Mouse (Mus musculus) lung, embryonic 14.5 days (tissue): Measurements from ENCODE around the gene Ahcyl2. TPM values are rescaled to one million over a fixed set of nuclear protein-coding genes. Genes with fewer than 3 reads are reported as not detected.

Source experiments
- ATAC-seq: fragments of 200-750 bp; cut with Nextera tagmentation; 2 replicates; pipeline ENCODE4 v1.8.0; 2017; ENCODE audit warnings: mild to moderate bottlenecking, moderate TSS enrichment, moderate library complexity; ENCODE audit not compliant: insufficient read depth
- DNase-seq: peaks from one replicate; pipeline ENCODE4 v3.0.0-alpha.2; 2015
- H3K27ac ChIP-seq: fragments of 300-500 bp; sonication (generic); 2 replicates; pipeline ENCODE4 v1.5.1; 2014; ENCODE audit warnings: low read depth, mild to moderate bottlenecking, moderate library complexity
- H3K27me3 ChIP-seq: fragments of 300-500 bp; sonication (generic); 2 replicates; pipeline ENCODE4 v1.6.1; 2014; ENCODE audit warnings: low read length, control low read depth; ENCODE audit not compliant: insufficient read depth
- H3K36me3 ChIP-seq: fragments of 300-500 bp; sonication (generic); 2 replicates; pipeline ENCODE4 v1.6.1; 2014; ENCODE audit warnings: control low read depth; ENCODE audit not compliant: insufficient read depth
- H3K4me1 ChIP-seq: fragments of 300-500 bp; sonication (generic); 2 replicates; pipeline ENCODE4 v1.6.1; 2014; ENCODE audit warnings: antibody characterized with exemption, control low read depth; ENCODE audit not compliant: insufficient read depth
- H3K4me2 ChIP-seq: fragments of 300-500 bp; sonication (generic); 2 replicates; pipeline ENCODE4 v1.6.1; 2014; ENCODE audit warnings: mild to moderate bottlenecking
- H3K4me3 ChIP-seq: fragments of 300-500 bp; sonication (generic); 2 replicates; pipeline ENCODE4 v1.5.1; 2014; ENCODE audit warnings: low read depth, low read length
- H3K9ac ChIP-seq: fragments of 300-500 bp; sonication (generic); 2 replicates; pipeline ENCODE4 v1.6.1; 2014
- H3K9me3 ChIP-seq: fragments of 300-500 bp; sonication (generic); 2 replicates; pipeline ENCODE4 v1.6.1; 2016; ENCODE audit warnings: low read depth, low read length, control low read depth
- CTCF ChIP-seq: IDR thresholded peaks from 2 replicates; pipeline ENCODE4 v1.5.1; 2016; ENCODE audit warnings: antibody characterized with exemption, low read depth
- WGBS: fragments of 180-500 bp; shearing (Covaris S2); extraction: QIAGEN DNeasy Blood & Tissue Kit; methylation state at CpG from one replicate; pipeline ENCODE4 v1.1.7; 2014; 5-methylcytosine and 5-hydroxymethylcytosine counted together
- polyA plus RNA-seq: library from polyadenylated mRNA; unstranded; fragments of >200 nt; fragmentation: Nextera tagmentation; extraction: Ambion mirVana; gene quantifications from 2 replicates; pipeline ENCODE4 v1.2.1, GENCODE M21; 2014

Ahcyl2 gene
- polyA plus RNA-seq, 1 experiment from 2014 or later: 12.4 TPM

- TF ChIP-seq CTCF: no peak
- H3K9ac ChIP-seq: no peak overlapping the region
- no peak overlapping the region for H3K4me2 ChIP-seq
- H3K27me3 ChIP-seq: no peaks in the 10 kb centered on the region
- no peaks in the 10 kb centered on the region for H3K9me3 ChIP-seq
- no peaks in the 10 kb centered on the region for H3K36me3 ChIP-seq
- no peaks in the 10 kb centered on the region for H3K4me1 ChIP-seq
- H3K27ac ChIP-seq: no peak overlapping the region
- DNase-seq (no peak), ATAC-seq (no peak)
- H3K4me3 ChIP-seq: no peak overlapping the region
- 53% methylated on average over 2 of the region's 2 CpGs for WGBS
These were observed 105.8 kb downstream of the Ahcyl2 start for GRCm38 (mm10) chr6:29873654-29874053.

GRCm38 (mm10) chr6:29875576-29875975 is 107.8 kb downstream of the Ahcyl2 start:
- no peak for TF ChIP-seq CTCF
- no peak overlapping the region for H3K27ac ChIP-seq
- H3K9me3 ChIP-seq: no peaks in the 10 kb centered on the region
- H3K4me2 ChIP-seq: no peak overlapping the region
- no peak for DNase-seq
- no peaks in the 10 kb centered on the region for H3K4me1 ChIP-seq
- no peak for ATAC-seq
- WGBS: 77% methylated on average over 5 of the region's 5 CpGs
- no peak overlapping the region for H3K4me3 ChIP-seq
- 0 out of 2 replicates have a peak, but pooled peaks cover 3% of the 10 kb centered on the region for H3K36me3 ChIP-seq
- no peaks in the 10 kb centered on the region for H3K27me3 ChIP-seq
- no peak overlapping the region for H3K9ac ChIP-seq

GRCm38 (mm10) chr6:29876782-29877181 is 109.0 kb downstream of the Ahcyl2 start:
- no peak overlapping the region for H3K9ac ChIP-seq
- TF ChIP-seq CTCF: no peak
- H3K9me3 ChIP-seq: no peaks in the 10 kb centered on the region
- no peak overlapping the region for H3K4me2 ChIP-seq
- H3K27me3 ChIP-seq: no peaks in the 10 kb centered on the region
- 71% methylated on average over 4 of the region's 4 CpGs for WGBS
- H3K4me3 ChIP-seq: no peak overlapping the region
- no peaks in the 10 kb centered on the region for H3K4me1 ChIP-seq
- no peak overlapping the region for H3K27ac ChIP-seq
- ATAC-seq: no peak
- DNase-seq: no peak
- H3K36me3 ChIP-seq: 0 out of 2 replicates have a peak, but pooled peaks cover 3% of the 10 kb centered on the region

GRCm38 (mm10) chr6:29879579-29879978 is 111.8 kb downstream of the Ahcyl2 start:
- Histone ChIP-seq H3K9ac (no peak overlapping the region), H3K9me3 (no peaks in the 10 kb centered on the region), H3K4me3 (no peak overlapping the region), H3K27me3 (no peaks in the 10 kb centered on the region), H3K4me1 (no peaks in the 10 kb centered on the region), H3K36me3 (0 out of 2 replicates have a peak, but pooled peaks cover 3% of the 10 kb centered on the region), H3K4me2 (no peak overlapping the region), H3K27ac (no peak overlapping the region)
- TF ChIP-seq CTCF: no peak
- DNase-seq (no peak), ATAC-seq (no peak)

GRCm38 (mm10) chr6:29880796-29881195 is 113.0 kb downstream of the Ahcyl2 start:
- DNase-seq: no peak
- Histone ChIP-seq H3K4me2 (no peak overlapping the region), H3K4me1 (no peaks in the 10 kb centered on the region), H3K9me3 (no peaks in the 10 kb centered on the region), H3K4me3 (no peak overlapping the region), H3K36me3 (0 out of 2 replicates have a peak, but pooled peaks cover 3% of the 10 kb centered on the region), H3K9ac (no peak overlapping the region), H3K27ac (no peak overlapping the region), H3K27me3 (no peaks in the 10 kb centered on the region)
- 89% methylated on average over 3 of the region's 3 CpGs for WGBS
- no peak for ATAC-seq
- TF ChIP-seq CTCF: no peak

- peaks cover 9% of the 10 kb centered on the region; the same call in 1 of the 2 replicates for H3K36me3 ChIP-seq
- H3K9me3 ChIP-seq: no peaks in the 10 kb centered on the region
- H3K27ac ChIP-seq: no peak overlapping the region; the same call in 1 of the 2 replicates
- H3K9ac ChIP-seq: no peak overlapping the region
- no peak for ATAC-seq
- TF ChIP-seq CTCF: no peak
- no peak overlapping the region for H3K4me3 ChIP-seq
- no peak overlapping the region for H3K4me2 ChIP-seq
- H3K27me3 ChIP-seq: no peaks in the 10 kb centered on the region
- DNase-seq: no peak
- no peaks in the 10 kb centered on the region for H3K4me1 ChIP-seq
- WGBS: 80% methylated on average over 2 of the region's 2 CpGs
These were observed 114.1 kb downstream of the Ahcyl2 start for GRCm38 (mm10) chr6:29881936-29882335.

- H3K4me1 ChIP-seq: no peaks in the 10 kb centered on the region
- ATAC-seq: no peak
- H3K36me3 ChIP-seq: peaks cover 9% of the 10 kb centered on the region; the same call in 1 of the 2 replicates
- H3K4me2 ChIP-seq: no peak overlapping the region
- H3K4me3 ChIP-seq: no peak overlapping the region
- no peak overlapping the region for H3K9ac ChIP-seq
- no peaks in the 10 kb centered on the region for H3K9me3 ChIP-seq
- H3K27me3 ChIP-seq: no peaks in the 10 kb centered on the region
- H3K27ac ChIP-seq: no peak overlapping the region
- no peak for DNase-seq
- 74% methylated on average over 6 of the region's 6 CpGs for WGBS
- TF ChIP-seq CTCF: no peak
These were observed 115.1 kb downstream of the Ahcyl2 start for GRCm38 (mm10) chr6:29882870-29883269.

- WGBS: 55% methylated on average over 11 of the region's 11 CpGs
- no peak for ATAC-seq
These were observed 123.3 kb downstream of the Ahcyl2 start for GRCm38 (mm10) chr6:29891151-29891550.

More at GRCm38 (mm10) chr6:29891151-29891550, 123.3 kb downstream of the Ahcyl2 start:
- no peak for TF ChIP-seq CTCF
- H3K9ac ChIP-seq: no peak overlapping the region
- peak; percentile 4 for DNase-seq
- no peak overlapping the region for H3K4me2 ChIP-seq
- no peak overlapping the region for H3K27ac ChIP-seq
- no peaks in the 10 kb centered on the region for H3K27me3 ChIP-seq
- H3K4me3 ChIP-seq: no peak overlapping the region
- no peaks in the 10 kb centered on the region for H3K4me1 ChIP-seq
- no peaks in the 10 kb centered on the region for H3K9me3 ChIP-seq
- peaks cover 3% of the 10 kb centered on the region; the same call in 1 of the 2 replicates for H3K36me3 ChIP-seq
